Mouse (Mus musculus) c-Kit-negative CD71-positive TER-119-positive erythroid progenitor cells, embryonic 14.5 days (primary cell): ENCODE measurements around the gene Cuedc1.
"Not testable (repeated sequence)": the region's sequence is repeated elsewhere in the genome, so short reads cannot be mapped to it uniquely, and the experiment has no call there.

Experiments
- DNase-seq: peaks from one replicate; pipeline ENCODE4 v3.0.0-alpha.2; 2013; ENCODE audit warnings: low read depth, low spot score

Cuedc1 gene

DNA sequence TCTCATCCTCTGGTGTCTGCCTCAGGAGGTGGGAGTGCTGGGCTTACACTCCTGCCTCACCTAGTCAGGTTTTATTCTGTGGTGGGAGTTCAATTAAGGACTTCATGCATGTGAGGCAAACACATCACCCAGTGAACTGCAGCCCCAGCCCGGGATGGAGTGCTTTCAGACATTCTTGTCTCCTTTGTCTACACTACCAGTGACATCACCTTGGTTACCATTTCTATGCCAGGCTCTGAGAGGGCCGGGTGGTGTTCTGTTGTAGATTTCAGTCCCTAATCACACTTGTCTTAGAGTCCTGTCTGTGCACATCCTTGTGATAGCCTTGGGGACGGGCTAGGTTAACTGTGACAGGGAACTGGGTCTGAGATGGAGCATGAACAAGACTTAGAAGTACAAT lies 70.8 kb downstream of the Cuedc1 start:
- no peak for DNase-seq

DNA sequence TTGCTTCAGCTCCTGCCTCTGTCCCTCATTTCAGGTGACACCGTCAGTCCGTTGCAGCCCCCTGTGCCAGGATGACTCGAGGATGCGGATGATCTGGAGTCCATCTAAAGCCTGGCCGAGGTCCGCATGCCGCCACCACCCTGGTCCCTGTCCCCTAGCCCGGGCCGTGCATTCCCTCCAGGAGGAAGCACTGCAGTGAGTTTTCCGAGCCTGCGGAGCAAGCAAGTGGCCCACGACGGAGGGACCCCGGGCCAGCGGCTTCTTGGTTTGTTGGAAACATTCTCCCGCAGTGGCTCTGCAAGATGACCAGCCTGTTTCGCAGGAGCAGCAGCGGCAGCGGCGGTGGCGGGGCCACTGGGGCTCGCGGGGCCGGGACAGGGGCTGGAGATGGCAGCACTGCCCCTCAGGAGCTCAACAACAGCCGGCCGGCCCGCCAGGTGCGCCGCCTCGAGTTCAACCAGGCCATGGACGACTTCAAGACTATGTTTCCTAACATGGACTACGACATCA lies 71.7 kb downstream of the Cuedc1 start:
- DNase-seq = no peak

DNA sequence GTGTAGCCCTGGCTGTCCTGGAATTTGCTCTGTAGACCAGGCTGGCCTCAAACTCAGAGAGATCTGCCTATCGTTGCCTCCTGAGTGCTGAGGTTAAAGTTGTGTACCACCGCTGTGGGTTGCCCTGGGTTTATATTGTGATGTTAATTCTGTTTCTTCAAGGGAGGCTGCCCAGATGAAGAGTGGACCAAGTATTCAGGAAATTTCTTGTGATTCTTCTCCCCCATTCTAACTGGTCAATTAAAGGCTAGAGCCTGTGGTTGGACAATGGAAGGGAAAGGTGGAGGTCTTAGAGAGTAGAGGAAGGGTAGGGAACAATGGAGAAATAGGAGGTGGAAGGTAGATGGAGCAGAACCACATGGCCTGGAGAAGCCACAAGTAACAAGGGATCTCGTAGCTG lies 72.7 kb downstream of the Cuedc1 start:
- DNase-seq = no peak

GRCm38 (mm10) chr11:88171876-88172442 lies 74.1 kb downstream of the Cuedc1 start:
- DNase-seq = no peak

DNA sequence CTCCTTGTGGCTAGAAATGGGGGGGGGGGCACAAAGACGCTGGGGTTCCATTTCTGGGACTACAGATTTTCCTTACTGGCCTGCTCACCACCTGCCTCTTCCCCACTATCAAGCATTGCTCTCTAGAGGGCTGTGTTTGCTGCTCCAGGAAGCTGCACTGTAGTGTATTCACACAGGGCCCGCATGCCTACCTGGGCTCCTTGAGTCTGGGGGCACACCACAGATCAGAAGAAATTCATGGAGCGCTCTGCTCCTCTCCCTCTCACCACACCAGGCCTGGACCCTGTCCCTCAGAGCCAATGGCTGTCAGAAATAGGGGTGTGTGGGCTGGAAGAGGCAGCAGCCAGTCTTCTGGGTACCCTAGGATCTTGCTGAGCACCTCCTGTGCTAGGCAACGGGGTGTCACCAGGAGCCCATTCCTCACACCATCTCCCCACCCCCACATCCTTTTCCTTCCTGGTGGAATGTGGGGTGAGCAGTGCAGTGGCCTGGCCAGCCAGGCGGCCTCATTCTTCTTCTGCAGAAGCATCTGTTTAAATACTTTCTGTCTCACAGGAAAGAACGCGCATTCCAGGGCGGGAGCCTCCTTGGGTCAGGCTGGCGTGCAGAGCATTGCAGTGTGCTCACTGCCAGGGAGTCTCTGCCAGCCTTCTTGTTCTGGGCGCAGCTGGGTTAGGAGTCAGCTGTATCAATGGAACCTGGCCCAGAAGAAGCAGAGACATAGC lies 74.9 kb downstream of the Cuedc1 start:
- no peak for DNase-seq

GRCm38 (mm10) chr11:88173386-88174025 lies 75.6 kb downstream of the Cuedc1 start:
- DNase-seq = no peak

DNA sequence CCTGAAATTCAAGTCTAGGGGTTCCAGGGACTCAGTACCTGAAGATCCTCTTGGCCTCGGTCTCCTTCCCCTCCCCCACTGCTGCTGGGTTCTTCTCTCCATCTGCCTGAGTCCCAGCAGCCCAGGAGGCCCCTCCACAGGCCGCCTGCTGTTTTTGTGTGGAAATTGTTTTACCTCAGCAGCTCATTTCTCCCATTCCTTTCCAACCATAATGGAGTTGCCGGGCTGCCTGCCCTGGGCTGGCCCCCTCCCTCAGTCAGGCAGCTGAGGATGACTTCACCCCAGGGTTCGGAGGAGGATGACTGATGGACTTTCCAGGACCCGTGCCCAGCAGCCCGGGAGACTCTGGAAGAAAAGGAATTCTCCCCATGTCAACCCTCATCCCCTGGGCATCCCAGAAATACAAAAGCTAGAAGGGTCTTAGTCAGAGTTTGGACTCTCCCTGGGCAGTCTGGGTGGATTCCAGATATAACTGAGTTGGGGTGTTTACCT lies 82.7 kb downstream of the Cuedc1 start:
- DNase-seq = no peak

- no peak for DNase-seq
Observed at GRCm38 (mm10) chr11:88180959-88181619, 83.2 kb downstream of the Cuedc1 start.

DNA sequence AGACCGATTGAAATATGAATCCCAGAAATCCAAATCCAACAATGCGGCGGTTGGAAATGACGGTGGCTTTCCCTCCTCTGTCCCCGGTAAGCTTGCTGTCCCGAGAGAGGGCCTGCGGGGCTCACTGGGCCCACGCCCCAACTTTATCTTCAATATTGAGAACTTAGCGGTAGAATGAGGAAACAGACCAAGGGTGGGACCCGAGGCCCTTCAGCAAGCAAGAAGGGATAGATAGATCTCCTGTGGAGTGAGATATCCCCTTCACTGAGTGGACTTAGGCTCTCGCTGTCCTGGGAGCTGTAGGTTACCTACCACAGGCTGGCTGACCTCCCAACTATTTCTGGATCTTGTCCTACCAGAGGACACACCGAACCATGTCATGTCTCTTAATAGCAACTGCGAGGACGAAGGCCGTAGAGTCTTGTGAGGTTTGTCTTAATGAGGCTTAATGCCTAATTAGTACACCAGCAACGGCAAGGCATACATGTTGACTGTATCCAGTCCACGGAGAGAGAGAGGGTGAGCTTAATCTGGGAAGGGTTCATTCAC lies 86.8 kb downstream of the Cuedc1 start:
- DNase-seq = no peak

- no peak for DNase-seq
Observed at GRCm38 (mm10) chr11:88186078-88186946, 88.5 kb downstream of the Cuedc1 start.

- no peak for DNase-seq
Observed at GRCm38 (mm10) chr11:88186947-88187243, 89.0 kb downstream of the Cuedc1 start.

DNA sequence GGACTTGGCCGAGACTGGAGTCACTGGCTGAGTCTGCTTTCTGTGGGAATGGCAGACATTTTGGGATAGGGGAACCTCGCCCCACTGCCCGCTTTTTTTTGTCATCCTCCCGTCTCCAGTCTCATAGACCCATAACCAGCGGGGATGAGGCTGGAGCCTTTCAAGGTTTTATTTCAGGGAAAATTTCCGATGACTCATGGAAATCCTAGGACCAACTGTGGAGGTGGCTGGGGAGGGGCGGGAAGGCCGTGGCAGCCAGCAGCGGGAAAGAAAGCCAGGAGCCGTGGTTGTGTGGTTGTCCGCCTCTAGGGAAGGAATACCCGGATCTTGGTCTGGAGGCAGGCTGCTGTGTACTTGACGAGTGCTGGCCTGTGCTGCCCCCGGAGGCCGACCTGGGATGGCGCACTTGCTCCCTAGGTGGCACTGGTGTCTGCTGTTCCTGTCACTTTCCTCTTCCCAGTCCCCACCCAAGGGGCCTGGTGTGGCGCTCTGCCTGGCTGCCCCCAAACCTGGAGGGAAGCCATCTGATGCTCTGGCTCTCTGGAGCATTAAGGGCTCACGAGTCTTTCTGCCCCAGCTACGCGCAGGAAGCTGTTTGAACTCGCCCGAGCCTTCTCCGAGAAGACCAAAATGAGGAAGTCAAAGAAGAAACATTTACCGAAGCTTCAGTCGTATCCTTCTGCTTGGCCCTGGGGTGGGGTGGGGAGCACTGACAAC lies 89.7 kb downstream of the Cuedc1 start:
- no peak for DNase-seq

GRCm38 (mm10) chr11:88188216-88188615 lies 90.4 kb downstream of the Cuedc1 start:
- DNase-seq = no peak

DNA sequence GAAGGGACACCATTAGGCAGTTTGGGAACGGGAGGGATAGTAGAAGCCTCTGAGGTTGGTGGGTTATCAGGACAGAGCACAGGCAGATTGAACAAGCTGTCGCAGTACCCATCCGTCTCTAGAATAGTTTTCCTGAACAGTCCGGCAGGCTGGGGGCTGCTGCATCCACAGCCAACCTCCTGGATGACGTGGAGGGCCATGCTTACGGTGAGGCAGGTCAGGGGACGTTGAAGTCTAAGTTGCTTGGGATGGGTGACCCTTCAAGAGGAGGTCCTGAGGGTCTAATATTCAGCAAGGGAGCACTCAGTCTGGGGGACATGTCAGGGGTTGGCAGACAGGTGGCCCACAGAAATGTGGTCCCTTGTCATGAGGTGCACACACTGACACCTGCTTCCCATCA lies 90.8 kb downstream of the Cuedc1 start:
- no peak for DNase-seq

GRCm38 (mm10) chr11:88192595-88192994 lies 94.7 kb downstream of the Cuedc1 start:
- no peak for DNase-seq

DNA sequence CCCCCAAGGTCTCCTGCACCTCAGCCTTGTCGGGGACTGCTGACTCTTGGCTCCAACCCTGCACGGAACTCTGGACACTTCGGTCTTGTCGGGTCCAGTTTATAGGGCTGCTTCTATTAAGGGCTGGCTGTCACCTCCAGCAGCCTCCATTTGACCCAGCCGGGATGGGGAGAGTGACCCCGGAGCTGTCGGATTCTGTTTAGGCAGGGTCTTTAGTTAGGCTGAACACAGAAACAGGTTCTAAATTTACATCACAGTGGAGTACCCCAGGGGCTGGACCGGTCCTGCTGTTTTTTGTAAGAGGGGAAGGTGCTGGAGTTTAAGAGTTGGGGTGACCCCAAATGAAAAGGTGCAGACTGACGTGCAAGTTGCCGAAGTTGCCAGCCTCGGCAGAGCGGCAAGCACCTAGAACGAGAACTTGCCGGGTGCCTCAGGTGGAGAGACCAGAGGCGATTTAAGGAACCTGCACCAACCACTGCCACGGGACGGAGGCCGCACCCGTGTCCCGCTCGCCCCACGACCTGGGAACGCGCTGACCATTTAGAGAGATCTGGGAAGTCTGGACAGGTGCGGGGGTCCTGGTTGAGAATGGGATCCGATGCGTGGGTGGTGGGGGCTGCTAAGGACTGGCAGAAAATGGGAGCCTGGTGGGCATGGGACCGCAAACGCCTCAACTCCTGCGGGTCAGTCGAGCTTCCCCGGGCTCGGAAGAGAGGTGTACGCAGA lies 95.4 kb downstream of the Cuedc1 start:
- no peak for DNase-seq

- no peak for DNase-seq
Observed at GRCm38 (mm10) chr11:88193824-88194696, 96.2 kb downstream of the Cuedc1 start.

DNA sequence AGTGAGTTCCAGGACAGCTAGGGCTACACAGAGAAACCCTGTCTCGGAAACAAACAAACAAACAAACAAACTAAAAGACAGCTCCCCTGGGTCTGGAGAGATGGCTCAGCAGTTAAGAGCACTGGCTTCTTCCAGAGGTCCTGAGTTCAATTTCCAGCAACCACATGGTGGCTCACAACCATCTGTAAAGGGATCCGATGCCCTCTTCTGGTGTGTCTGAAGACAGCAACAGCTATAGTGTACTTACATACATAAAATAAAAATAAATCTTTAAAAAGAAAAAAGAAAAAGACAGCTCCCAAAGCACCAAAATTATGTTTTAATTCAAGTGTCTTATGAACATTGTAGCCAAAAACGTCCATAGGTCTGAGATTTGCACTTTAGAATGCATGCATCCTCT lies 97.8 kb downstream of the Cuedc1 start:
- DNase-seq = not testable (repeated sequence)

GRCm38 (mm10) chr11:88197153-88197576 lies 99.3 kb downstream of the Cuedc1 start:
- DNase-seq = no peak
